Comparison of ENCODE assay signal across 16 mouse cellular contexts in genomic region chr19:14499835-14500425, GRCm38 (mm10).
"Had no signal": no experiment of that assay in that cellular context is flagged by ENCODE, and none has a peak within 500 bp of the region (broad histone marks: within the 10 kb centered on the region; RNA-seq: fewer than 3 reads in every experiment).

No protein-coding gene starts in this region.

- H3K27me3 ChIP-seq: liver, embryonic 15.5 days; neural tube, embryonic 13.5 days; stomach, embryonic 15.5 days had no signal

- H3K27ac ChIP-seq: limb, embryonic 10.5 days; liver, embryonic 15.5 days; macrophage; midbrain, embryonic 12.5 days; neural tube, embryonic 13.5 days; stomach, embryonic 15.5 days had no signal

- ATAC-seq: midbrain, embryonic 16.5 days had no signal

- H3K4me2 ChIP-seq: liver, embryonic 11.5 days; liver, embryonic 15.5 days; midbrain, embryonic 12.5 days; neural tube, embryonic 13.5 days; stomach, embryonic 15.5 days had no signal

- H3K36me3 ChIP-seq: limb, embryonic 10.5 days; liver, embryonic 15.5 days; midbrain, embryonic 12.5 days; neural tube, embryonic 13.5 days; stomach, embryonic 15.5 days had no signal

- H3K4me1 ChIP-seq: liver, embryonic 15.5 days had no signal

- DNase-seq: kidney, adult 8-10 months; kidney, postnatal 25 days; lung, adult 2 months; lung, postnatal 14 days; retina, postnatal 1 day; right cerebral cortex, postnatal 4 days; spleen, adult 18-20 months; thymus, postnatal 36 days had no signal

- H3K9ac ChIP-seq: liver, embryonic 15.5 days; midbrain, embryonic 12.5 days; neural tube, embryonic 13.5 days; stomach, embryonic 15.5 days had no signal

- H3K9me3 ChIP-seq: limb, embryonic 10.5 days; liver, embryonic 15.5 days; midbrain, embryonic 12.5 days; neural tube, embryonic 13.5 days; stomach, embryonic 15.5 days had no signal

- H3K4me3 ChIP-seq: limb, embryonic 10.5 days; liver, embryonic 15.5 days; midbrain, embryonic 12.5 days; neural tube, embryonic 13.5 days; stomach, embryonic 15.5 days had no signal
